Mouse (Mus musculus) myocyte (in vitro differentiated cells): ENCODE measurements around the gene Coro2a. TPM values are rescaled to one million over a fixed set of nuclear protein-coding genes. Genes with fewer than 3 reads are reported as not detected.

Experiments
- H3K27me3 ChIP-seq: one replicate; pipeline ENCODE4 v1.6.1; 2011; ENCODE audit not compliant: control insufficient read depth, insufficient read depth, insufficient read length
- H3K36me3 ChIP-seq: one replicate; pipeline ENCODE4 v1.6.1; 2011; ENCODE audit not compliant: control insufficient read depth, insufficient read depth
- H3K4me2 ChIP-seq: one replicate; pipeline ENCODE4 v1.6.1; 2011; ENCODE audit warnings: low read depth, control low read depth
- H3K4me3 ChIP-seq: one replicate; pipeline ENCODE4 v1.5.1; 2011; ENCODE audit warnings: mild to moderate bottlenecking, control low read depth, moderate library complexity
- H3K79me2 ChIP-seq: one replicate; pipeline ENCODE4 v1.6.1; 2011; ENCODE audit not compliant: control insufficient read depth, insufficient read depth
- H3ac ChIP-seq: one replicate; pipeline ENCODE4 v1.6.1; 2011; ENCODE audit not compliant: control insufficient read depth, insufficient read length
- CEBPB ChIP-seq: IDR thresholded peaks from 2 replicates; pipeline ENCODE4 v1.6.1; 2011; ENCODE audit warnings: mild to moderate bottlenecking, moderate library complexity; ENCODE audit not compliant: poor library complexity, insufficient read depth, severe bottlenecking
- E2F4 ChIP-seq: IDR thresholded peaks from one replicate; pipeline ENCODE4 v1.6.1; 2011; ENCODE audit warnings: mild to moderate bottlenecking, control low read depth, moderate library complexity; ENCODE audit not compliant: insufficient read depth
- MAX ChIP-seq: IDR thresholded peaks from one replicate; pipeline ENCODE4 v1.6.1; 2011; ENCODE audit warnings: low read depth, mild to moderate bottlenecking, control low read depth
- MYOD1 ChIP-seq, 3 experiments: IDR thresholded peaks; one replicate each; pipeline ENCODE4 v1.6.1; 2011; ENCODE audit warnings: control low read depth in 2 of 3, low read depth in 2 of 3, mild to moderate bottlenecking in 2 of 3, moderate library complexity in 1 of 3; ENCODE audit not compliant: insufficient read length in 2 of 3, control insufficient read depth in 1 of 3
- MYOG ChIP-seq, 3 experiments: IDR thresholded peaks; one replicate each; pipeline ENCODE4 v1.6.1; 2011; ENCODE audit warnings: control low read depth in 2 of 3, low read depth in 2 of 3, mild to moderate bottlenecking in 2 of 3; ENCODE audit not compliant: insufficient read length in 2 of 3, control insufficient read depth in 1 of 3, insufficient read depth in 1 of 3
- POLR2A ChIP-seq: IDR thresholded peaks from one replicate; pipeline ENCODE4 v1.6.1; 2011; ENCODE audit warnings: low read depth, mild to moderate bottlenecking, control low read depth, moderate library complexity; ENCODE audit not compliant: insufficient read length
- POLR2AphosphoS2 ChIP-seq: IDR thresholded peaks from one replicate; pipeline ENCODE4 v1.6.1; 2011; ENCODE audit warnings: low read depth, control low read depth; ENCODE audit not compliant: insufficient read length
- REST ChIP-seq: IDR thresholded peaks from one replicate; pipeline ENCODE4 v1.6.1; 2011; ENCODE audit warnings: mild to moderate bottlenecking, control low read depth, moderate library complexity; ENCODE audit not compliant: insufficient read depth, insufficient read length
- SRF ChIP-seq: IDR thresholded peaks from one replicate; pipeline ENCODE4 v1.6.1; 2011; ENCODE audit warnings: low read depth; ENCODE audit not compliant: control insufficient read depth, insufficient read length
- TCF12 ChIP-seq: IDR thresholded peaks from one replicate; pipeline ENCODE4 v1.6.1; 2011; ENCODE audit warnings: mild to moderate bottlenecking, control low read depth; ENCODE audit not compliant: poor library complexity, insufficient read depth, severe bottlenecking
- TCF3 ChIP-seq: IDR thresholded peaks from one replicate; pipeline ENCODE4 v1.6.1; 2011; ENCODE audit warnings: low read depth, control low read depth; ENCODE audit not compliant: insufficient read length
- USF1 ChIP-seq: IDR thresholded peaks from one replicate; pipeline ENCODE4 v1.6.1; 2011; ENCODE audit warnings: low read depth, mild to moderate bottlenecking, control low read depth, moderate library complexity
- polyA plus RNA-seq: library from polyadenylated mRNA; unstranded; fragments of >200 nt; fragmentation: generic; extraction: Trizol; gene quantifications from one replicate; pipeline ENCODE4 v1.2.1, GENCODE M21; 2012; ENCODE audit warnings: missing spikeins

Gene Coro2a
- polyA plus RNA-seq, 1 experiment: 0.30 TPM

- no peaks in the 10 kb centered on the region for H3K79me2 ChIP-seq
- no peak for TF ChIP-seq E2F4
- no peak overlapping the region for H3K4me3 ChIP-seq
- H3K4me2 ChIP-seq: no peak overlapping the region
- peaks cover 13% of the 10 kb centered on the region for H3K27me3 ChIP-seq
- no peaks in the 10 kb centered on the region for H3K36me3 ChIP-seq
- no peak overlapping the region for H3ac ChIP-seq
Observed at GRCm38 (mm10) chr4:46543366-46544050, 58.5 kb downstream of the Coro2a start.

DNA sequence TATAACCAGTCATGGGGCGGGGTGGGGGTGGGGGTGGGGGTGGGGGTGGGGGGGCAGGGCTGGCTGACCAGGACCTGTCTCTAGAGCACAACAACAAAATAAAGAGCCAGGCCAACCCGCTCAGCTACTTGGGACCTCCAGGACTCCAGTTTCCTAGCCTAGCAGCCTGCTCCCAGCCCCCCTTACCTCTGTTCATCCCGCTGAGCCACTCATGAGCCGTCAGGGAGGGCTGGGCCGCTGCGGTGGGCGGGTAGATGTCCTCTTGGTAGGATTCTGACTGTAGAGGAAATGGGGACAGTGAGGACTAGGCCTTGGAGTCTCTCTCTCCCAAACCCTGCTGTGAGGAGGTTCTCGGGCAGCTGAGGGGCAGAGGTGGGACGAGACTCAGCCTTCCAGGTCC lies 60.3 kb downstream of the Coro2a start:
- H3ac ChIP-seq: no peak overlapping the region
- TF ChIP-seq MYOD1 (IDR thresholded peaks at IDR 0.05; ENCODE audit: control insufficient read depth in 1 of 3, insufficient read length in 2 of 3, low read depth in 2 of 3): no peak
- peaks cover 13% of the 10 kb centered on the region for H3K27me3 ChIP-seq
- no peaks in the 10 kb centered on the region for H3K36me3 ChIP-seq
- H3K4me2 ChIP-seq: no peak overlapping the region
- no peaks in the 10 kb centered on the region for H3K79me2 ChIP-seq
- no peak overlapping the region for H3K4me3 ChIP-seq

GRCm38 (mm10) chr4:46539167-46539566 lies 62.8 kb downstream of the Coro2a start:
- Histone ChIP-seq H3K4me2 (no peak overlapping the region), H3K79me2 (no peaks in the 10 kb centered on the region), H3ac (no peak overlapping the region), H3K36me3 (no peaks in the 10 kb centered on the region), H3K4me3 (no peak overlapping the region), H3K27me3 (peaks cover 31% of the 10 kb centered on the region)
- TF ChIP-seq POLR2A (no peak), E2F4 (no peak), POLR2AphosphoS2 (no peak)

DNA sequence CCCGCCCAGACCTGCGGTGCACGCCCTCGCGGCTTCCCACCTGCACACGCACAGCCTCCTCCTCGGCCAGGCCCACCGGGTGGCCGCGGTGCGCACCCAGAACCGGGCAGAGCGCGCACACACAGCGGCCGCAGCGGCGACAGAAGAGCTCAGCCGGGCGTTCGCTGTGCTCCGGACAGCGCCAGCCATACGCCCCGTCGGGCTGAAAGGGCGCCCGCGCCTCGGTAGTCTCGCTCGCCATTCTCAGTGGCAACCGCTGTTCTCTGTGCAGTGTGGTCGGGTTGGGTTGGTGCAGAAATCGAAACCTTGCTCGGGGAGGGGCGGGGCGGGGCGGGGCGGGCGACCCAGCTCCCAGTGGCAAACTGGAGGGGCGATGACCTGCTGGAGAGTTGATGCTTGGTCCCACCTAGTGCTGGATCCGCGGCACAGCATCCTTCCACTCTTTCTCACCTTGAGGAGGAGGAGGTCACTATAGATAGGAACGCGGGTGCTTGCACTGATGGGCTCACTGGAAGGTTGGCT lies 66.1 kb downstream of the Coro2a start, which contains the start of gene Trim14:
Gene Trim14, minus strand, starts transcription at position 302 of the 522 bp plus-strand sequence.
- no peak within 1 kb of the TSS for H3ac ChIP-seq
- H3K4me3 ChIP-seq: no peak within 1 kb of the TSS
- H3K79me2 ChIP-seq: no peaks in the 10 kb centered on the region
- peaks cover 32% of the 10 kb centered on the region for H3K27me3 ChIP-seq
- no peak for TF ChIP-seq USF1
- no peaks in the 10 kb centered on the region for H3K36me3 ChIP-seq
- peak within 1 kb of the TSS; percentile 58 for H3K4me2 ChIP-seq

DNA sequence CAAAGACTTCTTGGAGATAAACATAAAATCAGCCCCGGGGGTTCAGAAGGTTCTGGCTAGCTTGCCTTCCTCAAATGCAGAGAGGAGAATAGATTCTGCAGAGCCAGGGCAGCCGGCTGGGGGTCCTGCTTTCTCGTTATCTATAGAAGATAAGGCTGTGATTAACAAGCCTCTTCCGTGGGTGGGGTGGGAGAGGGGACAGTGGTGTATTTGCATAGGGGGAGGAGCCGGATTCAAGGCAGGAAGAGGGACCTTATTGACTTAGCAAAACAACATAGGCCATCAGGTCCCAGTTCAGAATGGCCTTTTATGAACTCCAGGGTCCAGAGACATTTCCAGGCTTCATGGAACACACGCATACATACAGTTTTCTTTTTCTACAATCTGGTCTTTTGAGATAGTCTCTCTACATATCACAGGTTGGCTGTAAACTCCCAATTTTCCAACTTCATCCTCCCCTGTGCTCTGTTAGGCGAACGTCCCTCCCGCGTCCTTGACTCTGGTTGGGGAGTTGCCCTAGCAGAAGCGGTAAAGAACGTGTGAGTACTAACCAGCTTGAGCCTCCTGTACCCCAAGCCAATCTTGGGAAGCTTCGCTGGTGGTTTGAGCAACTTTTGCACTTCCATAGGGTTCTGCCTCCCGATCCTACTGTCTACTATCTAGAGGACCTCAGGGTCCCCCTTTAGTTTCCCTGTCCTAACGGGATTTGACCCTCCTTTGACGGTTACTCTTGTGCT lies 66.7 kb downstream of the Coro2a start:
- H3K36me3 ChIP-seq: no peaks in the 10 kb centered on the region
- H3K4me3 ChIP-seq: no peak overlapping the region
- no peaks in the 10 kb centered on the region for H3K79me2 ChIP-seq
- H3K27me3 ChIP-seq: peaks cover 27% of the 10 kb centered on the region
- peak overlapping the region; percentile 58 for H3K4me2 ChIP-seq
- H3ac ChIP-seq: no peak overlapping the region
- TF ChIP-seq CEBPB (no peak), MAX (no peak), POLR2A (no peak), TCF3 (no peak)

DNA sequence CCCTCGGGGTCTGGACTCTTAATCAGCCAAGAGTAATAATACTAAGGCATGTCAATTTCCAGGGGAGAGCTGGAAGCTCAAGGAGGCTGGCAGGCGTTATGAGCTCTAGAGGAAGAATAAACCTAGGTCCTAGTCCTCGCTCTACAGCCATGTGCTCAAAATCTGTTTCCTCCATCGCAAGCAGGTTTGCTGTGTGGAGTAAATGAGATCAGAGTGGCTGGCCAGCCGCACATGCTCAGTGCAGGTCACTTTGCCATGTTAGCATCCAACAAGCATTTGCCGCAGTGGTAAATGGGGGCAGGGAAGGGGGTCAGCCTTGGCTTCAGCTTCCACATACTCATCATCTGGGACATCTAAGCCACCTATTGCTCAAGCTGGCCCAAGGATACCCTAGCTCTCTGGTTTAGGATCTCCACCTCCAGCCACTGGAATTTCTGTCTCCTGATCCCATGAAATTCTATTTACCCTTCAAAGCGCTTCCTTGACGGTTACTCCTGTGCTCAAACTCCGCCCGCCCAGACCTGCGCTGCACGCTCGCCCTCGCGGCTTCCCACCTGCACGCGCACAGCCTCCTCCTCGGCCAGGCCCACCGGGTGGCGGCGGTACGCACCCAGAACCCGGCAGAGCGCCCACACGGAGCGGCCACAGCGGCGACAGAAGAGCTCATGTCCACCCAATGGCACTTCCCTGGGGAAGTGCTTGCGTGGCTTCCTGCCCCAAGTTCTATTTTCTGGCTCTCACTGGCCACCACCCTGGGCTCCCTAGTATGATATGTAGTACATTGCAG lies 67.9 kb downstream of the Coro2a start:
- no peak overlapping the region for H3ac ChIP-seq
- no peak overlapping the region for H3K4me3 ChIP-seq
- no peaks in the 10 kb centered on the region for H3K36me3 ChIP-seq
- peaks cover 19% of the 10 kb centered on the region for H3K27me3 ChIP-seq
- H3K4me2 ChIP-seq: no peak overlapping the region
- no peak for TF ChIP-seq TCF3
- TF ChIP-seq TCF12: no peak
- TF ChIP-seq MYOG (IDR thresholded peaks at IDR 0.05; ENCODE audit: control insufficient read depth in 1 of 3, insufficient read depth in 1 of 3, insufficient read length in 2 of 3, low read depth in 2 of 3): no peak
- TF ChIP-seq POLR2AphosphoS2: no peak
- no peak for TF ChIP-seq CEBPB
- TF ChIP-seq E2F4: no peak
- TF ChIP-seq POLR2A: no peak
- no peak for TF ChIP-seq REST
- no peak for TF ChIP-seq USF1
- no peak for TF ChIP-seq MYOD1 (IDR thresholded peaks at IDR 0.05; ENCODE audit: control insufficient read depth in 1 of 3, insufficient read length in 2 of 3, low read depth in 2 of 3)
- TF ChIP-seq SRF: no peak
- no peaks in the 10 kb centered on the region for H3K79me2 ChIP-seq
